Mouse (Mus musculus) liver, adult 2 months (tissue): ENCODE results near the gene Prpf4.

Source experiments
- CTCF ChIP-seq: fragments of 200-500 bp; IDR thresholded peaks from 2 replicates; pipeline ENCODE4 v1.5.1; 2011; ENCODE audit warnings: low read depth, low read length, control low read depth
- POLR2A ChIP-seq: fragments of 200-500 bp; IDR thresholded peaks from 2 replicates; pipeline ENCODE4 v1.6.1; 2011; ENCODE audit warnings: low read length, control low read depth; ENCODE audit not compliant: insufficient read depth; ENCODE audit errors: extremely low read depth

DNA sequence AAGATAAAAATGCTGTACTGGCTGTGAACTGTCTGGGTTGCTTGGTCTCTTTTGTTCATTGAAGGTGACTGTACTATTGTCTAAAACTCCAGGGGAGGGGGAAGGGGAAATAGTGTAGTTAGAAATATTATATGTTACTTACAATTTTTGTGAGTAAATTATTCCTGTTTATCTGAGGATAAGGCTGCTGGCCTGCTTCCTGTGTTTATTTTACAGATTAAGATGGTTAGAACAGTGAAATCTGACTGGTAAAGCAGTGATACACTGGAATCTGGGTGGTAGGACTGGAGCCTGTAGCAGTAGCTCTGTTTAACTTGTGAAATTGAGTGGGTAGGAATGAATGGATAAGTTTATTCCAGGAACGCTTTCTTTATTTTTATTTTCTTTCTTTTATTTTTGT, 46.6 kb upstream of the Prpf4 start:
- TF ChIP-seq CTCF = no peak
- no peak for TF ChIP-seq POLR2A
